Mouse (Mus musculus): ENCODE results near the gene Nrros. TPM values are rescaled to one million over a fixed set of nuclear protein-coding genes. Genes with fewer than 3 reads are reported as not detected.
"Not testable (repeated sequence)": the region's sequence is repeated elsewhere in the genome, so short reads cannot be mapped to it uniquely, and the experiment has no call there.

Nrros gene
- total RNA-seq, 2 experiments from 2014 or later, result 110 to 192 TPM

DNA sequence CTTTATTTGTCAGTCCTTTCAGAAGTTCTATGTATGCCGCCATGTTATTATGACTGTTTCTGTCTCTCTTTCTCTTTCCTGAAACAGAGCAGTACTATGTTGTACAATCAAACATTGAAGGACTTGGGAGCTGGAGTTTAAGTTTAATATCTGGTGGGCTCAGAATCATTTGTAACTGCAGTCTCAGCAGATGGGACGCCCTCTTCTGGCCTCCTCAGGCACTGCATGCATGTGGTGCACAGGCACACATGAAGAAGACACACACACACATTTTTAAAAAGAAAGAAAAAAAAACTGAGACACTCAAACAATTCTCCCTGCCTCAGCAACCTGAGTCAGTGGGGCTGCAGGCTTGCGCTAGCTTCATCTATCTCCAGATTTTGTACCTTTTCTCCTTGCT lies 44.9 kb downstream of the Nrros start:
- ATAC-seq (replicated peaks; ENCODE audit: poor library complexity, severe bottlenecking), result no peak

DNA sequence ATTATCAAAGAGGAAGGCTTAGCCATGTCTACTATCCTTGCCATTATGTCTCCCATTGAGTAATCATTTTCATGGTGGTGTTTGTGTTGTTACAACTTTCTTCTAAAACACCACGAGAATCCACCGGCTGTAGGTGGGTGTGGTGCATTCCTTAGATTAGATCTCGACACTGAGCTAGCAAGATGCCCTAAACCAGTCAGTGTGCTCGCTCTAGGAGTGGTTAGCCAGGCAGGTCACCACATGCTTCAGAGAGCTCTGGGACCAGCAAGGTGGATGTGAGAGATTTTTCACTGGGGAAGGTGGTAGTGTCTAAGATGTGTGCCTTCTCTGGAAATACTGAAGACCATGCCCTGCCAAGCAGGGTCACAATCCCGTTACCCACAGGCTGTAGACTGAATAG lies 49.2 kb downstream of the Nrros start:
- ATAC-seq (replicated peaks; ENCODE audit: poor library complexity, severe bottlenecking), result no peak

DNA sequence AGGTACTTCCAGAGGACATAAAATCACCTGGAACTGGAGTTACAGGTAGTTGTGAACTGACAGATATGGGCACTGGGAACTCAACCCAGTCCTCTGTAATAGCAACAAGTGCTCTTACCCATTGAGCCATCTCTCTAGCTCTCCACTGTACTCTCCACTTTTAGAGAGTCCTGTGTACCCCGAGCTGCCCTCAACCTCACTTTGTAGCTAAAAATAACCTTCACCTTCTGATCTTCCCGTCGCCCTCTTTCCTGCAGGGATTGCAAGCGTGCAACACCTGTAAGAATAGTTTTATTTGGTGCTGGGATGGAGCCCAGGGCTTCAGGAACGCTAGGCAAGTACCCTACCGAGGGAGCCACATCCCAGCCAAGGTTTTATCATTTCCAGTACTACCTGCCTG lies 49.6 kb downstream of the Nrros start:
- ATAC-seq (replicated peaks; ENCODE audit: poor library complexity, severe bottlenecking), result no peak

DNA sequence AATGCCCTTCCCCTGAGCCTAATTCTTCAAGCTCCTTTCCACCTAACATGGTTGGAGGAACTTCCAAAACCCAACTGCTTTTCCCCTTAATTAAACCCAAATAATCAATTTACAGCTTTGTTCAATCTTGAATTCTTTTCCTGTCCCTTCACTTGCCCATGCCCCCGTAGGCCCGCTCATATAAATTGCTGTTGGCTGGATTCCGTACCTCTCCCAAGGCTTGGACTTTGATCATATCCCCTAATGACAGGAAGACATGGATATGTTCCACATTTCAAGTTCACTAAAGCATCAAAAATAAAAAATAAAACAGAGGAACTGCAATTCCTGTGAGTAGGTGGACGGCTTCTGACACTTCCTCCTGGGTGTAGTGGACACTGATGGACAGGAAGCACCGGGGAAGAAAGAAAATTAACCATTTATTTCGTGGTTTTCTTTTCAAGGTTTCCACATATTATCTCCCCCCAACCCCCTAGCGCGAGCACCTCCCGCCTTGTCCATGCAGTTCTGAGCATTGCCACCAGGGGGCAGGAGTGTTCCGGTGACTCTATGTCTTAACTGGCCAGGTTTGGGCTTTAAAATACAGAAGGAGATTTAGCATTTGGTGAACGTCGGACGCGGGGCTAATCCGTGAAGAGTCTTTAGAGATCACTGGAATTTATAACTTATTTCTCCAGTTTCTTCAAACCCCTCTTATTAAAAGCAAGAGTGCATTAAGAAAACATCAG lies 50.3 kb downstream of the Nrros start:
- peak; percentile 40 for ATAC-seq (replicated peaks; ENCODE audit: poor library complexity, severe bottlenecking)

DNA sequence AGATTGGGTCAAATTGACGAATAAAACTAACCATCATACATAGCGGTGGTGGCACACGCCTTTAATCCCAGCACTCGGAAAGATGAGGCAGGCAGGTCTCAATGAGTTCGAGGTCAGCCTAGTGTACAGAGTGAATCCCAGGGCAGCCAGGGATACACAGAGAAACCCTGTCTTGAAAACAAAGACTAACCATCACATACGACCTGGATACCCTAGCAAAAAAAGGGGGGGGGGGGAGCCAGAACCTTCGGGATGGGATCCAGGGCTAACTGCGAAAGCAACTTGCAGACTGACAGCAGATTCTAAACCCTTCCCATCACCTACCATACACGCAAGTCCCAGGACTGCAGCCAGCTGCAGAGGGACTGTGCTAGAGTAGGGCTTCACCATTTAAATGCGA lies 51.0 kb downstream of the Nrros start:
- ATAC-seq (replicated peaks; ENCODE audit: poor library complexity, severe bottlenecking), result no peak

DNA sequence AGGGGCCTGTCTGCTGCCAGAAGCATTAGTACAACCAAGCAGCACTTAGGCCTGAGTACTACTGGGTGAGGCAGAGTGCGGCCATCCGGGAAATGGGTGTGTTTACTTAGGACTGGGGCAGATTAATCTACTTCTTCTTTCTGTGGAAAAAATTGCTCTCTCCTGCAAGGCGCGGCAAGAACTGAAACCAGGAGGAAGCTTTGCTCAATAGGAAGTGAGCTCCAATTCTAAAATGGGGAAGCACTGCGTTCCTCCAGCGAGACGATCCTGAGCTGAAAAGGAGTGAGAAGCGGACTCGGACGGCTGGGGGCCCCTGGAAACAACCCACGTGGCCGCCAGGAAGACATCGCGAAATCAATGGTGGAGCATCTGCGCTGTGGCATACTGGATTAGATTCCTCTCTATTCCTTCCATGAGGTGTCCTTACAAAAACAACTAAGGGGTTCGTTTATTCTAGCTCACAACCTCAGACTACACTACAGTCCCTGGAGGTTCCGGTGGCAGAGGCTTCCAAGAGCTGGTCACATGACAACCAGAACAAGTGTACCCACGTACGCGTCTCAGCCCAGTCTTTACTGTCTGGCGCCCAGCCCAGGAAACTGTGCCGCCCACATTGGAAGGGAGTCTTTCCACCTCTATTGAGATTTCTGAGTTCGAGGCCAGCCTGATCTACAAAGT lies 51.7 kb downstream of the Nrros start:
- peak; percentile 86 for ATAC-seq (replicated peaks; ENCODE audit: poor library complexity, severe bottlenecking)

DNA sequence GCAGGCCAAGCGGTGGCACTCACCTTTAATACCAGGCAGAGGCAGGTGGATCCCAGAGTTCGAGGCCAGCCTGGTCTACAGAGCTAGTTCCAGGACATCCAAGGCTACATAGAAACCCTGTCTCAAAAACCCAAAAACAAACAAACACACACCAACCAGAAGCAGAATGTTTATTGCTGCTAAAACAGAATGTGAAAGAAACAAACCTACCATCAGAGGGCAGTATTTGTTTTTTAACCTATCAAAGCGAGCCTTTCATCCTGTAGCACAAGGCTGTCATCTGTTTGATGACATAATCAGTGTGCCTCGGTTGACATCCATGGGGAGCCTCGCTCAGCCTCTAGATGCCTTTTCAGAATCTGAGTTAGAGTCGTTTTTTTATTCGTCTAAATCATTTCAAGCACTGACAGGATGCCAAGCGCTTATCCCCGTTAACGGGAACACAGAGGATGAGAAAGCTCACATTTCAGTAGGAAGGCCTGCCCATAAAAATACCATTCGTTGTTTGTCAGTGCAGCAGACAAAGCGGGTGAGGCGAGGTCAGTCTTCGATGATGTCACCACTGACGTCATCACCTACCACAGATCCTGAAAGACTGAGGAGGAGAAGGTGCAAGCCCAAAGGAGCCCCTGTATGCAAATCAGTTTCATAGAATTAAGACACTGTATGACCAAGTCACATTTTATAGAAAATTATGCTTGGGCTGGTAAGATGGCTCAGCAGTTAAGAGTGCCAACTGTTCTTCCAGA lies 54.3 kb downstream of the Nrros start:
- ATAC-seq (replicated peaks; ENCODE audit: poor library complexity, severe bottlenecking), result no peak

DNA sequence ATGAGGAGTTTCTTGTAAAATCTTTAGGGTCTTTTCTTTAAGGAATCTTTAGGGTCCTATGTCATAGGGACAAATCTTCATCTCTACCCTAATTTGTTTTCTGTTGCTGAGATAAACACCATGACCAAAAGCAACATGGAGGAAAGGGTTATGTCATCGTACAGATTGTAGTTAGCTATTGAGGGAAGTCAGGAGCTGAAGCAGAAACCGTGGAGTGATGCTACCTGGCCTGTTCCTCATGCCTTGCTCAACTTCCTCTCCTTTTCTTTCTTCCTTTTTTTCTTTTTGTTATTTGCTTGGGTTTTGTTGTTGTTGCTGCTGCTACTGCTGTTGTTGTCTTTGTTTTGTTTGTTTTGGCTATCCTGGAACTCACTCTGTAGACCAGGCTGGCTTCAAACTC lies 56.8 kb downstream of the Nrros start:
- ATAC-seq (replicated peaks; ENCODE audit: poor library complexity, severe bottlenecking), result peak; percentile 47

DNA sequence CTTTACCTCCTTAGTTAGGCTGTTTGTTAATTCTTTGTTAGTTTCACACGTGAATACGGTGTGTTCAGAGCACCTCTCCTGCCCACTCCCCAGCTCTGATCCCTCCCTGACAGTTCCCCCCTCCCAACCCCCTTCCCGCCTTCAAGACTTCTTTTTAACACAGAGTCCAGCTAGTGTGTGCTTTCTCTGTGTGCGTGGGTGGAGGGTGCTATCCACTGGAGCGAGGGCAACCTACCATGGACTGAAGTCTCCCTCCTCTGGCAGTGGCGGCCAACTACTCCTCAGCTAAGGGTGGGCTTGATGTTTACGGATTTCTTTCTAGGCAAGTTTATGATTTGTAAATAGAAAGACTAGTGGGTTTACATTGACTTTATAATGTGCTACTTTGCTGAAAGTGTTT lies 57.2 kb downstream of the Nrros start:
- peak; percentile 47; the same call in 1 of the 2 replicates for ATAC-seq (replicated peaks; ENCODE audit: poor library complexity, severe bottlenecking)

DNA sequence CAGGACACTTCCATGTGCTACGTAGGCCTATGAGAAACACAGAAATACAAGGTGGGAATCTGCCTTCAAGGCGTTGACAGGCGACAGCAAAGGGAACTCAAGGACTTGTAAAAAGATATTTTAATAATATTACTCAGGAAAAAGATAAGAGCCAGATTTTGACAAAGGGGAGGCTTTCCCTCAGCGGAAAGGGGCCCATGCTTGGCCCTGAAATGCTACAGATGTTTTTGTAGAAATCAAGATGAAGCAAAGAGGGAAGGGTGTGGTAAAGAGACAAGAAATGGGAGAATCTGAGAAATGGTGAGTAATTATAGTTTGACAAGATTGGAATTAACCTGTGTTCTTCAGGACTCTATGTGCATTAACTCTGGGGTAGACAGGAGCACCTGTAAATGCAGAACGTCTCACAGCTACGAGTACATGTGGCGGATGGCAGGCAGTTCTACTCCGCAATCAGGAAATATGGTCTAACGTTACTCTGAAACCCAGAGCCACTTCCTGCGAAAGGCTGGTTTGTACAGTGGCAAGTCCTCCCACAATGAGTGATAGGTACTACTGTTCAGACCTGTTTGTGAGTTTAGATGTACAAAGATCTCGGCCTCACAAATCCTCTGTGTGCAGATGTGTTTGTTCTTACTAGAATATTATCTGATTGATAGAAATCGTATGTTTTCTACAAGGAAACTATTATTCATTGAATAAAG lies 57.9 kb downstream of the Nrros start:
- peak; percentile 52 for ATAC-seq (replicated peaks; ENCODE audit: poor library complexity, severe bottlenecking)

DNA sequence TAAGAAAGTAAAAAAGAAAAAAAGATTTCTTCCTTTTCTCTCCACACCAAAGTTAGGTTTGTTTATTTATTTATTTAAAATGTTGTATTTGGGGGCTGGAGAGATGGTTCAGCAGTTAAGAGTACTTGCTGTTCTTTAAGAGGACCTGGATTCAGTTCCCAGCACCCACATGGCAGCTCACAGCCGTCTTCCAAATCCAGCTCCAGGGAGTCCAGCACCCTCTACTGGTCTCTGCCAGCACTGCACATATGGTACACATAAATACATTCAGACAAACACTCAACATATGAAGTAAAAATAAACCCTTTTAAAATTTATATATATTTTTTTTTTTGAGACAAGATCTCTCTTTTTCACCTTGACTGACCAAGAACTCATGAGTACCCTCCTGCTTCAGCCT lies 59.7 kb downstream of the Nrros start:
- no peak for ATAC-seq (replicated peaks; ENCODE audit: poor library complexity, severe bottlenecking)

DNA sequence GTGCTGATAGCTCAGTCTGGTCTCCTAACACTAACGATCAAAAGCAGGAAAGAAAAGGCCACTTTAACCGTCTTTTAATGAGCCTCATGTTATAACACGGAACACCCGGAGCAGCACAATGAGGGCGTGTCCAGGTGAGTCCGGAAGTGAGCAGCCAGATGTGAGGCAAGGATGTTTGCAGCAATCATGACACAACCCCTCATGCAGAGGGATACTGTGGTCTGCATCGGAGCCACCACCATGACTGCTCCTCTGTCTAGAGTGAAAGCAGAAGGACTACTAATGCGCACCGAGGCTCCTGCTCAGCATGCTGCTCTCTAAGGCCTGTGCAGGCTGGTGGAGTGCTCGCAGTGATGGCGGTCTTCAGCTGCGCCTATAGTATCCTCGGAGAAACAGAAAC lies 63.1 kb downstream of the Nrros start:
- ATAC-seq (replicated peaks; ENCODE audit: poor library complexity, severe bottlenecking), result peak; percentile 43

DNA sequence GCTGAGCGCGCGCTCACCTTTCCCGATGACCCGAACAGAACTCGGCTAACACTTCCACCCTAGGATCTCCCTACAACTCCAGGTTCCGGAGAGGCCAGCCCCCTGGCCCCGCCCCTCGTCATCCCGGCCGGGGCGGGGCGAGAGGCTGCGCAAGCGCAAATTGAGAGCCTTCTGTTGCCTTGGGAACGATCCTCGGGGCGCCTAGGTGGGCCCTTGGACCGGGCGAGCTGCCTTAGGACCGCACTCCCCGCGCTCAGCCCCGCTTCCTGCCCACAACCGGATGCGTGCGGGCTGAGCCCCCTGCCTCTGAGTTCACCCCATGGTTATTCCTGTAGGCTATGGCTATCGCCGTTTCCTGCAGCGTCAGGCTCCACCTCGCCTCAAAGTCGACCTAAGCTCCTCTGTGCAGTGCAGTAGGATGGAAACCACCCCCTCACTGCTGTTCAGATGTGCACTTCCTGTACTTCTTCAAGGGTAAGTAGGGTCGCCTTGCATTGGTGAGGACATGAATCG lies 65.7 kb downstream of the Nrros start, which contains the start of the genes Pigx and Cep19:
Gene Pigx, minus strand, starts transcription at position 103 of the 513 bp plus-strand sequence.
Gene Cep19, plus strand, starts transcription at position 163 of the 513 bp plus-strand sequence.
- peak; percentile 85 for ATAC-seq (replicated peaks; ENCODE audit: poor library complexity, severe bottlenecking)

DNA sequence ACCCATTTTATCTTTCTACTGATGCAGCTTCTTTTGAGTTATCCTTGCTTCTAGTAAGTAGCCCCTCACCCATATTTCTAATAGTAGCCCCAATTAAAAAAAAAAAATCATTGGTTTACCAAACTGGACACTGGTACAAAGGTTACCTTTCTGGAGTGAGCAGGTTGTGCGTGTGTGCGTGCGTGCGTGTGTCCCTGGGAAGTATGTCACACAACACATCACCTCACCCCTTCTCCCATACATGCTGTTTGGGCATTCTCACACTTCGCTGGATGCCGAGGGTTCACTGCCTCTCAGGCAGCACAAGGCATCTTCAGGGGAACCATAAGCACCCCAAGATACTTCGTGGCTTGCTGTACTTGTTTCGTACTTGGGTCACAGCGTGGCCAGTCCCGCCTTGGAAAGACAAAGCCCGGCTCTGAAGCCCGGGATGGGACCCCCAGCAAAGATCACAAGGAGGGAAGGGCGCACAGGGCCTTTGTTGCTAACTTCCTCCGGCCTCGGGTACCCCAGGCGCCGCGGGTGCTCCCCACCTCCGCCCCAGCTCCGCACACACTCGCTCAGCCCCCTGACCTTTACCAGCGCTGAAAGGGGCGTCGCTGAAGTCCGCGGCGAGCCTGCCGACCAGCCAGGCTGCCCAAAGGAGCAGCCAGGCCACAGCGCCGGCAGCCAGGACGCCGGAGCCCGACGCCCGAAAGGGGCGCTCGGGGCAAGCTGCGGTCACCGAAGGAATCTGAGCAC lies 66.3 kb downstream of the Nrros start:
- no peak; the same call in 1 of the 2 replicates for ATAC-seq (replicated peaks; ENCODE audit: poor library complexity, severe bottlenecking)

DNA sequence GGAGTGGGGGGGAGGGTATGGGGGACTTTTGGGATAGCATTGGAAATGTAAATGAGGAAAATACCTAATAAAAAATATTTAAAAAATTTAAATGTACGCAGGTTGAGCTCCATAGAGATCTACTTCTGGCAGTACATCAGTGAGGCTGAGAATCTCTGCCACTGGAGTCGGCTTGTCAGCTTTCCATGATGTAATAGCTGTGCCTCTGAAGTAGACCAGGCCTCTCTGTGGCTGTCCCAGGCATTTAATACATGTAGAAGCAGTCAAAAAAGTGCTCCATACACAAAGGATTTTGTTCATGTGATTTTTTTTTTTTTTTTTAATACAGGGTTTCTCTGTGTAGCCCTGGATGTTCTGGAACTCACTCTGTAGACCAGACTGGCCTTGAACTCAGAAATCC lies 67.6 kb downstream of the Nrros start:
- not testable (repeated sequence) for ATAC-seq (replicated peaks; ENCODE audit: poor library complexity, severe bottlenecking)

Other genes starting within 250 kb of the Nrros start
- 0.47 TPM in 1 of 2 replicates, not detected in the other for gene Pigz, start 231.7 kb downstream of the Nrros start, total RNA-seq (2014; fragmentation: Nextera tagmentation)
- not detected in 2 replicates for gene Pigz, start 231.7 kb downstream of the Nrros start, total RNA-seq (2017)
- 26.4 and 32.7 TPM in 2 replicates for gene 0610012G03Rik, start 217.1 kb downstream of the Nrros start, total RNA-seq (2014; fragmentation: Nextera tagmentation)
- gene 0610012G03Rik, start 217.1 kb downstream of the Nrros start, total RNA-seq (2017), result 12.9 and 24.1 TPM in 2 replicates
- gene Ncbp2, start 217.1 kb downstream of the Nrros start, total RNA-seq (2014; fragmentation: Nextera tagmentation), result 40.1 and 47.4 TPM in 2 replicates
- 60.5 and 62.0 TPM in 2 replicates for gene Ncbp2, start 217.1 kb downstream of the Nrros start, total RNA-seq (2017)
- 26.5 and 27.3 TPM in 2 replicates for gene Senp5, start 162.3 kb downstream of the Nrros start, total RNA-seq (2014; fragmentation: Nextera tagmentation)
- gene Senp5, start 162.3 kb downstream of the Nrros start, total RNA-seq (2017), result 19.6 and 21.6 TPM in 2 replicates
- 65.0 and 67.3 TPM in 2 replicates for gene Pak2, start 86.3 kb downstream of the Nrros start, total RNA-seq (2014; fragmentation: Nextera tagmentation)
- gene Pak2, start 86.3 kb downstream of the Nrros start, total RNA-seq (2017), result 54.2 and 54.9 TPM in 2 replicates
- gene Pigx, start 65.9 kb downstream of the Nrros start, total RNA-seq (2014; fragmentation: Nextera tagmentation), result 84.7 and 88.8 TPM in 2 replicates
- 46.6 and 75.6 TPM in 2 replicates for gene Pigx, start 65.9 kb downstream of the Nrros start, total RNA-seq (2017)
- 9.9 and 18.8 TPM in 2 replicates for gene Cep19, start 65.8 kb downstream of the Nrros start, total RNA-seq (2014; fragmentation: Nextera tagmentation)
- gene Cep19, start 65.8 kb downstream of the Nrros start, total RNA-seq (2017), result 27.0 and 36.8 TPM in 2 replicates
- gene Bex6, start 14.2 kb upstream of the Nrros start, total RNA-seq (2014; fragmentation: Nextera tagmentation), result 102 and 159 TPM in 2 replicates
- gene Bex6, start 14.2 kb upstream of the Nrros start, total RNA-seq (2017), result 86.7 and 90.4 TPM in 2 replicates
- 10.8 and 17.9 TPM in 2 replicates for gene Fbxo45, start 81.6 kb upstream of the Nrros start, total RNA-seq (2014; fragmentation: Nextera tagmentation)
- 21.9 and 22.5 TPM in 2 replicates for gene Fbxo45, start 81.6 kb upstream of the Nrros start, total RNA-seq (2017)
- 13.5 and 22.1 TPM in 2 replicates for gene Wdr53, start 81.6 kb upstream of the Nrros start, total RNA-seq (2014; fragmentation: Nextera tagmentation)
- gene Wdr53, start 81.6 kb upstream of the Nrros start, total RNA-seq (2017), result 12.9 and 16.0 TPM in 2 replicates
- gene Smco1, start 105.9 kb upstream of the Nrros start, total RNA-seq (2014; fragmentation: Nextera tagmentation), result not detected in 2 replicates
- gene Smco1, start 105.9 kb upstream of the Nrros start, total RNA-seq (2017), result not detected in 2 replicates
- 24.6 and 28.5 TPM in 2 replicates for gene Rnf168, start 111.9 kb upstream of the Nrros start, total RNA-seq (2014; fragmentation: Nextera tagmentation)
- 52.1 and 67.7 TPM in 2 replicates for gene Rnf168, start 111.9 kb upstream of the Nrros start, total RNA-seq (2017)
- 26.1 and 40.0 TPM in 2 replicates for gene Ubxn7, start 166.7 kb upstream of the Nrros start, total RNA-seq (2014; fragmentation: Nextera tagmentation)
- gene Ubxn7, start 166.7 kb upstream of the Nrros start, total RNA-seq (2017), result 25.0 and 28.7 TPM in 2 replicates
- gene Tm4sf19, start 234.9 kb upstream of the Nrros start, total RNA-seq (2014; fragmentation: Nextera tagmentation), result not detected in 2 replicates
- gene Tm4sf19, start 234.9 kb upstream of the Nrros start, total RNA-seq (2017), result not detected in 2 replicates

Measured in granulocyte monocyte progenitor cell, adult 5-6 weeks (primary cell).